Mouse (Mus musculus) liver, embryonic 14.5 days (tissue): ENCODE results near the gene Ajap1. TPM values are rescaled to one million over a fixed set of nuclear protein-coding genes. Genes with fewer than 3 reads are reported as not detected.
A peak's percentile ranks its signal among the peaks of the same experiment; 100 is the strongest.

ENCODE experiments used
- ATAC-seq: fragments of 200-750 bp; cut with Nextera tagmentation; 2 replicates; pipeline ENCODE4 v1.8.0; 2017; ENCODE audit warnings: moderate number of reproducible peaks, mild to moderate bottlenecking, moderate library complexity; ENCODE audit not compliant: insufficient read depth
- DNase-seq, 3 experiments: peaks; one replicate each; pipeline ENCODE4 v3.0.0-alpha.2; 2012 to 2013; ENCODE audit warnings: low read depth in 3 of 3, low spot score in 3 of 3
- H3K27ac ChIP-seq: fragments of 300-500 bp; sonication (generic); 2 replicates; pipeline ENCODE4 v1.5.1; 2014; ENCODE audit warnings: moderate library complexity, mild to moderate bottlenecking, control low read depth, inconsistent platforms
- H3K27me3 ChIP-seq: fragments of 300-500 bp; sonication (generic); 2 replicates; pipeline ENCODE4 v1.6.1; 2014; ENCODE audit warnings: mild to moderate bottlenecking, low read length, moderate library complexity; ENCODE audit not compliant: control insufficient read depth, insufficient read depth
- H3K36me3 ChIP-seq: fragments of 300-500 bp; sonication (generic); replicated peaks from 2 replicates; pipeline ENCODE4 v1.6.1; 2014; ENCODE audit warnings: low read depth; ENCODE audit not compliant: control insufficient read depth, insufficient read depth
- H3K4me1 ChIP-seq, 2 experiments: fragments of 200-500 bp in 1 of 2; fragments of 300-500 bp in 1 of 2; sonication (generic) in 1 of 2; replicated peaks; 2 replicates each; pipeline ENCODE4 v1.6.1; 2012 to 2014; ENCODE audit warnings: antibody characterized with exemption in 1 of 2, inconsistent platforms in 1 of 2, low read length in 1 of 2; ENCODE audit not compliant: control insufficient read depth in 2 of 2, insufficient read depth in 2 of 2
- H3K4me2 ChIP-seq: fragments of 300-500 bp; sonication (generic); 2 replicates; pipeline ENCODE4 v1.6.1; 2014; ENCODE audit warnings: low read depth, mild to moderate bottlenecking, control low read depth, moderate library complexity
- H3K4me3 ChIP-seq, 2 experiments: fragments of 200-500 bp in 1 of 2; fragments of 300-500 bp in 1 of 2; sonication (generic) in 1 of 2; 2 replicates each; pipeline ENCODE4 v1.5.1; 2012 to 2014; ENCODE audit warnings: low read depth in 2 of 2, low read length in 2 of 2, mild to moderate bottlenecking in 2 of 2, control low read depth in 1 of 2, inconsistent platforms in 1 of 2, moderate library complexity in 1 of 2; ENCODE audit not compliant: insufficient read depth in 1 of 2
- H3K9ac ChIP-seq: fragments of 300-500 bp; sonication (generic); replicated peaks from 2 replicates; pipeline ENCODE4 v1.6.1; 2014; ENCODE audit warnings: mild to moderate bottlenecking, control low read depth, moderate library complexity
- H3K9me3 ChIP-seq: fragments of 300-500 bp; sonication (generic); 2 replicates; pipeline ENCODE4 v1.6.1; 2016; ENCODE audit warnings: low read length, mixed read lengths; ENCODE audit not compliant: control insufficient read depth
- CTCF ChIP-seq: IDR thresholded peaks from 2 replicates; pipeline ENCODE4 v1.5.1; 2016; ENCODE audit warnings: antibody characterized with exemption, low read depth, control low read depth
- EP300 ChIP-seq: IDR thresholded peaks from 2 replicates; pipeline ENCODE4 v1.6.1; 2016; ENCODE audit warnings: antibody characterized with exemption, low read depth
- WGBS: fragments of 180-500 bp; shearing (Covaris S2); extraction: QIAGEN DNeasy Blood & Tissue Kit; methylation state at CpG from one replicate; pipeline ENCODE4 v1.1.7; 2014; ENCODE audit not compliant: insufficient replicate concordance; 5-methylcytosine and 5-hydroxymethylcytosine counted together
- polyA plus RNA-seq, 2 experiments: library from polyadenylated mRNA; depleted of rRNA in 1 of 2; stranded (reverse) in 1 of 2; unstranded in 1 of 2; fragments of >200 nt; fragmentation: Nextera tagmentation in 1 of 2; extraction: Ambion mirVana in 1 of 2; gene quantifications; 2 replicates each; pipeline versions ENCODE4 v1.2.1 to v1.2.3; 2012 to 2014

The Ajap1 gene
- polyA plus RNA-seq, 2 experiments: 0.17 to 0.22 TPM

DNA sequence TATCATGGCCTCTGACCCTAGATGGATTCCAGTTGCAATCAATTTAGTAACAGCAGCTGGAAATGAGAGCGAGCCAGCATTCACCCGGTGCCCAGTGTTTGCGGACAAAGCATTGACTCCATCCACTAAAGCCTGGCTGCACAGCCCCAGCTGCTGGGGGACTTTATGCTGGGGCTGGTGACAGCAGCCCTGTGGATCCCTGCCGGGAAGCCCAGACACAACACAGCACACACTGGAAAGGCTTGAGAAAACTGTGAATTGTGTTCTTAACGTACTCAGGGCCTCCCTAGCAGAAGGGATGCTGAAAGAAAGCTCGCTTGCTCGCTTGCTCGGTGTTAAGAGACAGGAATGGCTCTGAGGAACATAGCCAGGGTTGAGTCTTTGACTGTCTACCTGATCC, 3.5 kb downstream of the Ajap1 start:
- Histone ChIP-seq H3K36me3 (no peaks in the 10 kb centered on the region), H3K9ac (no peak overlapping the region), H3K9me3 (no peaks in the 10 kb centered on the region), H3K4me3 (no peak overlapping the region), H3K27ac (no peak overlapping the region), H3K4me1 (no peaks in the 10 kb centered on the region), H3K27me3 (peaks cover 43% of the 10 kb centered on the region), H3K4me2 (no peak overlapping the region)
- WGBS: 24% methylated on average over 8 of the region's 8 CpGs
- no peak for TF ChIP-seq EP300
- TF ChIP-seq CTCF: no peak
- DNase-seq (no peak), ATAC-seq (no peak)

GRCm38 (mm10) chr4:153473480-153474252, 8.9 kb downstream of the Ajap1 start:
- Histone ChIP-seq H3K27ac (no peak overlapping the region), H3K36me3 (no peaks in the 10 kb centered on the region), H3K27me3 (no peaks in the 10 kb centered on the region), H3K9me3 (no peaks in the 10 kb centered on the region; the same call in 1 of the 2 replicates), H3K4me3 (no peak overlapping the region), H3K4me1 (no peaks in the 10 kb centered on the region), H3K9ac (no peak overlapping the region), H3K4me2 (no peak overlapping the region)
- no peak for TF ChIP-seq EP300
- TF ChIP-seq CTCF: peak; percentile 42
- no peak for ATAC-seq
- DNase-seq: no peak
- WGBS: 49% methylated on average over 4 of the region's 4 CpGs

DNA sequence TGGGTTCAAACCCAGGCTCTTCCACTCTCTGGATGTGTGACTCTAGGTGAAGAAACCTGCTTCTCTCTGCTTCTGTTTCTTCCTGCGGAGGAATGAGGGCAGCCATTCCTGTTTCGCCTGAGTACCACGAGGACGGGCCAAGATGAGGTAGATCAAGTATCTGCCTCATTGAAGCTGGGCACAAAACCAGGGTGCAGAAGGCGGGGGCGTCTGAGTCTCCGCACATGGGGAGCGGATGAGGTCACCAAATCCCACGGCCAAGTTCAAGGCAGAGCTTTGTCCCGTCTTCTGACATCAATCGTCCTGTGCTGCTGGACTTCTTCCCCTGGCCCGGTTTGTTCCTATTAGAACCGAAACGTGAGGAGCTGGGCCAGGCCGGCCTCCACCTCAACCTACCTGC, 12.9 kb downstream of the Ajap1 start:
- DNase-seq (no peak), ATAC-seq (no peak)
- H3K4me2 ChIP-seq: no peak overlapping the region
- H3K9me3 ChIP-seq: no peaks in the 10 kb centered on the region; the same call in 1 of the 2 replicates
- 75% methylated on average over 15 of the region's 15 CpGs for WGBS
- no peak overlapping the region for H3K4me3 ChIP-seq
- no peaks in the 10 kb centered on the region for H3K27me3 ChIP-seq
- H3K9ac ChIP-seq: no peak overlapping the region
- H3K27ac ChIP-seq: no peak overlapping the region
- TF ChIP-seq CTCF: no peak
- no peaks in the 10 kb centered on the region for H3K4me1 ChIP-seq
- no peaks in the 10 kb centered on the region for H3K36me3 ChIP-seq

GRCm38 (mm10) chr4:153459934-153460333, 22.7 kb downstream of the Ajap1 start:
- TF ChIP-seq CTCF (no peak), EP300 (no peak)
- Histone ChIP-seq H3K4me3 (no peak overlapping the region), H3K9me3 (no peaks in the 10 kb centered on the region), H3K4me2 (no peak overlapping the region), H3K27me3 (no peaks in the 10 kb centered on the region), H3K9ac (no peak overlapping the region), H3K4me1 (no peaks in the 10 kb centered on the region), H3K27ac (no peak overlapping the region), H3K36me3 (no peaks in the 10 kb centered on the region)
- DNase-seq: no peak
- no peak for ATAC-seq
- 67% methylated on average over 15 of the region's 15 CpGs for WGBS

- no peak overlapping the region for H3K9ac ChIP-seq
- 68% methylated on average over 9 of the region's 9 CpGs for WGBS
- H3K4me3 ChIP-seq: no peak overlapping the region
- no peak overlapping the region for H3K27ac ChIP-seq
- TF ChIP-seq CTCF (no peak), EP300 (no peak)
- DNase-seq: no peak
- no peaks in the 10 kb centered on the region for H3K4me1 ChIP-seq
- no peaks in the 10 kb centered on the region for H3K27me3 ChIP-seq
- no peaks in the 10 kb centered on the region for H3K9me3 ChIP-seq
- H3K4me2 ChIP-seq: no peak overlapping the region
- no peaks in the 10 kb centered on the region for H3K36me3 ChIP-seq
- no peak for ATAC-seq
These were observed 23.1 kb downstream of the Ajap1 start for GRCm38 (mm10) chr4:153459503-153459902.
